In genomic region chr10:121613570-121613969, GRCm38 (mm10) we compare ENCODE assay signal across 11 mouse cellular contexts. TPM values are rescaled to one million over a fixed set of nuclear protein-coding genes. Genes with fewer than 3 reads are reported as not detected.
DNase-seq lines count a peak whose midpoint lies in the region; ATAC-seq lines count a peak whose summit lies in the region.
"Had no signal": no experiment of that assay in that cellular context is flagged by ENCODE, and none has a peak within 500 bp of the region (broad histone marks: within the 10 kb centered on the region; RNA-seq: fewer than 3 reads in every experiment).

No protein-coding gene starts in this region.

- no peaks in the 10 kb centered on the region for H3K27me3 ChIP-seq in heart, embryonic 11.5 days (ENCODE audit: control insufficient read depth, insufficient read depth, low read length)
- no peaks in the 10 kb centered on the region for H3K27me3 ChIP-seq in kidney, embryonic 16.5 days (ENCODE audit: insufficient read depth, low read length)
- H3K27me3 ChIP-seq in midbrain, embryonic 13.5 days = no peaks in the 10 kb centered on the region
- H3K27me3 ChIP-seq: megakaryocyte, embryonic 14.5 days; neural tube, embryonic 15.5 days had no signal

- peaks cover 52% of the 10 kb centered on the region for H3K36me3 ChIP-seq in heart, embryonic 11.5 days (ENCODE audit: control insufficient read depth, insufficient read depth, low read length)
- peaks cover 84% of the 10 kb centered on the region for H3K36me3 ChIP-seq in kidney, embryonic 16.5 days (ENCODE audit: insufficient read depth, low read length)
- H3K36me3 ChIP-seq in midbrain, embryonic 13.5 days = peaks cover 84% of the 10 kb centered on the region

- H3K9ac ChIP-seq in heart, embryonic 11.5 days (ENCODE audit: low read depth, low read length) = no peak overlapping the region
- H3K9ac ChIP-seq in kidney, embryonic 16.5 days (replicated peaks; ENCODE audit: low read length) = no peak overlapping the region
- H3K9ac ChIP-seq in midbrain, embryonic 13.5 days (replicated peaks) = no peak overlapping the region
- H3K9ac ChIP-seq: neural tube, embryonic 15.5 days had no signal

- ATAC-seq in heart, embryonic 11.5 days (replicated peaks; ENCODE audit: insufficient number of reproducible peaks, low FRiP score, low TSS enrichment) = no peak
- no peak for ATAC-seq in kidney, embryonic 16.5 days (ENCODE audit: low FRiP score, low TSS enrichment)
- no peak for ATAC-seq in midbrain, embryonic 13.5 days

- H3K4me3 ChIP-seq in heart, embryonic 11.5 days (ENCODE audit: low read depth, low read length) = no peak overlapping the region
- no peak overlapping the region for H3K4me3 ChIP-seq in kidney, embryonic 16.5 days (ENCODE audit: low read length)
- no peak overlapping the region for H3K4me3 ChIP-seq in midbrain, embryonic 13.5 days (replicated peaks)
- H3K4me3 ChIP-seq: megakaryocyte, embryonic 14.5 days; neural tube, embryonic 15.5 days had no signal

- no peaks in the 10 kb centered on the region for H3K9me3 ChIP-seq in heart, embryonic 11.5 days (replicated peaks; ENCODE audit: control insufficient read depth, low read length)
- H3K9me3 ChIP-seq in kidney, embryonic 16.5 days (ENCODE audit: low read length) = no peaks in the 10 kb centered on the region
- no peaks in the 10 kb centered on the region for H3K9me3 ChIP-seq in midbrain, embryonic 13.5 days
- H3K9me3 ChIP-seq: neural tube, embryonic 15.5 days had no signal

- peak overlapping the region; percentile 62 for H3K27ac ChIP-seq in heart, embryonic 11.5 days (ENCODE audit: low read depth, low read length)
- H3K27ac ChIP-seq in kidney, embryonic 16.5 days (ENCODE audit: low read length) = peak overlapping the region; percentile 65; the same call in 1 of the 2 replicates
- H3K27ac ChIP-seq in midbrain, embryonic 13.5 days = no peak overlapping the region
- H3K27ac ChIP-seq: neural tube, embryonic 15.5 days had no signal

- 73% methylated on average over 13 of the region's 13 CpGs for WGBS in heart, embryonic 11.5 days (ENCODE audit: insufficient replicate concordance)
- WGBS in kidney, embryonic 16.5 days = 88% methylated on average over 13 of the region's 13 CpGs
- 95% methylated on average over 13 of the region's 13 CpGs for WGBS in midbrain, embryonic 13.5 days

- no peak overlapping the region for H3K4me2 ChIP-seq in heart, embryonic 11.5 days
- H3K4me2 ChIP-seq in kidney, embryonic 16.5 days (replicated peaks; ENCODE audit: low read depth, low read length) = no peak overlapping the region
- H3K4me2 ChIP-seq in midbrain, embryonic 13.5 days (replicated peaks) = no peak overlapping the region
- H3K4me2 ChIP-seq: neural tube, embryonic 15.5 days had no signal

- DNase-seq in adrenal gland, adult 2 months = peak; percentile 24
- no peak for DNase-seq in adrenal gland, postnatal 4 days (ENCODE audit: low spot score in 2 of 2)
- peak; percentile 78 for DNase-seq in lung, postnatal 25 days (ENCODE audit: low spot score)
- no peak for DNase-seq in urinary bladder, postnatal 25 days (ENCODE audit: low spot score)
- no peak for DNase-seq in retina, embryonic 14.5 days (ENCODE audit: low spot score)
- DNase-seq: gastrocnemius, postnatal 36 days had no signal

- H3K4me1 ChIP-seq in heart, embryonic 11.5 days (ENCODE audit: control insufficient read depth, insufficient read depth, low read length) = no peaks in the 10 kb centered on the region
- no peaks in the 10 kb centered on the region for H3K4me1 ChIP-seq in kidney, embryonic 16.5 days (ENCODE audit: insufficient read depth, low read length)
- H3K4me1 ChIP-seq in midbrain, embryonic 13.5 days (replicated peaks) = no peaks in the 10 kb centered on the region
- H3K4me1 ChIP-seq: neural tube, embryonic 15.5 days had no signal

RNA-seq across cellular contexts. Expression of gene Xpot, which starts 12.6 kb away (rescaled TPM):
- total RNA-seq in adrenal gland, adult 2 months (2021) = 10 to 100 TPM; 62.1 to 72.7 TPM
- 70.2 and 92.4 TPM in 2 replicates for polyA plus RNA-seq in adrenal gland, adult 2 months (2012; rRNA removed)
- total RNA-seq in adrenal gland, postnatal 4 days (2021) = 10 to 100 TPM; 66.1 to 69.0 TPM
- polyA plus RNA-seq in heart, embryonic 11.5 days (2014; fragmentation: Nextera tagmentation; extraction: Ambion mirVana) = 35.3 and 44.8 TPM in 2 replicates
- 48.3 and 55.9 TPM in 2 replicates for polyA plus RNA-seq in kidney, embryonic 16.5 days (2015; fragmentation: Nextera tagmentation; extraction: Ambion mirVana)
- polyA plus RNA-seq in midbrain, embryonic 13.5 days (2015; fragmentation: Nextera tagmentation; extraction: Ambion mirVana) = 27.7 and 31.9 TPM in 2 replicates

RNA-seq across cellular contexts. Expression of gene Tbk1, which starts 27.0 kb away (rescaled TPM):
- 10 to 100 TPM; 37.8 to 45.9 TPM for total RNA-seq in adrenal gland, adult 2 months (2021)
- polyA plus RNA-seq in adrenal gland, adult 2 months (2012; rRNA removed) = 3.5 and 3.7 TPM in 2 replicates
- total RNA-seq in adrenal gland, postnatal 4 days (2021) = 10 to 100 TPM; 44.3 to 53.2 TPM
- 22.7 and 27.4 TPM in 2 replicates for polyA plus RNA-seq in heart, embryonic 11.5 days (2014; fragmentation: Nextera tagmentation; extraction: Ambion mirVana)
- polyA plus RNA-seq in kidney, embryonic 16.5 days (2015; fragmentation: Nextera tagmentation; extraction: Ambion mirVana) = 34.2 TPM in 2 replicates
- 33.4 and 34.6 TPM in 2 replicates for polyA plus RNA-seq in midbrain, embryonic 13.5 days (2015; fragmentation: Nextera tagmentation; extraction: Ambion mirVana)

RNA-seq across cellular contexts. Expression of gene D930020B18Rik, which starts 27.8 kb away (rescaled TPM):
- not detected for total RNA-seq in adrenal gland, adult 2 months (2021)
- not detected in 2 replicates for polyA plus RNA-seq in adrenal gland, adult 2 months (2012; rRNA removed)
- under 1 TPM in 1 of 2 experiments, not detected in 1; 0.14 TPM for total RNA-seq in adrenal gland, postnatal 4 days (2021)
- not detected in 2 replicates for polyA plus RNA-seq in heart, embryonic 11.5 days (2014; fragmentation: Nextera tagmentation; extraction: Ambion mirVana)
- polyA plus RNA-seq in kidney, embryonic 16.5 days (2015; fragmentation: Nextera tagmentation; extraction: Ambion mirVana) = 0.27 and 0.30 TPM in 2 replicates
- polyA plus RNA-seq in midbrain, embryonic 13.5 days (2015; fragmentation: Nextera tagmentation; extraction: Ambion mirVana) = 0.15 and 0.19 TPM in 2 replicates
- total RNA-seq: gastrocnemius, postnatal 36 days had no signal

Comparison
In these comparisons a context has a peak if more than half of its experiments do, and no peak if none do; other contexts are left out.
1. DNase-seq: peak in adrenal gland, adult 2 months (single experiment) and lung, postnatal 25 days (single experiment); none in adrenal gland, postnatal 4 days (0 of 2), urinary bladder, postnatal 25 days (single experiment) and retina, embryonic 14.5 days (single experiment).